Mouse (Mus musculus) intestine, embryonic 14.5 days (tissue): ENCODE data around the gene 1700025B11Rik. TPM values are rescaled to one million over a fixed set of nuclear protein-coding genes. Genes with fewer than 3 reads are reported as not detected.

Source experiments
- polyA plus RNA-seq: library from polyadenylated mRNA; unstranded; fragments of >200 nt; fragmentation: Nextera tagmentation; extraction: Ambion mirVana; gene quantifications from 2 replicates; pipeline ENCODE4 v1.2.1, GENCODE M21; 2014

1700025B11Rik gene
- polyA plus RNA-seq, 1 experiment from 2014 or later: not detected

Other genes with a start within 250 kb of the 1700025B11Rik start
- 8.9 and 9.7 TPM in 2 replicates for gene Apol7a, start 162.8 kb downstream of the 1700025B11Rik start, polyA plus RNA-seq
- gene Apol9a, start 150.8 kb downstream of the 1700025B11Rik start, polyA plus RNA-seq: 0.26 and 0.43 TPM in 2 replicates
- 0.43 TPM in 1 of 2 replicates, not detected in the other for gene Apol7b, start 114.4 kb downstream of the 1700025B11Rik start, polyA plus RNA-seq
- gene Apol10a, start 84.8 kb downstream of the 1700025B11Rik start, polyA plus RNA-seq: 0.09 TPM in 1 of 2 replicates, not detected in the other
- gene Apol11a, start 53.6 kb downstream of the 1700025B11Rik start, polyA plus RNA-seq: not detected in 2 replicates
- gene Apol7c, start 28.6 kb downstream of the 1700025B11Rik start, polyA plus RNA-seq: 1.5 and 1.9 TPM in 2 replicates
- gene Apol10b, start 34.2 kb upstream of the 1700025B11Rik start, polyA plus RNA-seq: 0.15 and 0.31 TPM in 2 replicates
- gene Gm36245, start 37.4 kb upstream of the 1700025B11Rik start, polyA plus RNA-seq: not detected in 2 replicates
- 0.12 TPM in 1 of 2 replicates, not detected in the other for gene Apol11b, start 81.4 kb upstream of the 1700025B11Rik start, polyA plus RNA-seq
- 0.15 and 0.46 TPM in 2 replicates for gene Apol7e, start 137.0 kb upstream of the 1700025B11Rik start, polyA plus RNA-seq
- 0.26 and 0.32 TPM in 2 replicates for gene Apol9b, start 167.1 kb upstream of the 1700025B11Rik start, polyA plus RNA-seq
- not detected in 2 replicates for gene Apol8, start 195.1 kb upstream of the 1700025B11Rik start, polyA plus RNA-seq